Mouse (Mus musculus): ENCODE data around the gene Fjx1.

Fjx1 gene

DNA sequence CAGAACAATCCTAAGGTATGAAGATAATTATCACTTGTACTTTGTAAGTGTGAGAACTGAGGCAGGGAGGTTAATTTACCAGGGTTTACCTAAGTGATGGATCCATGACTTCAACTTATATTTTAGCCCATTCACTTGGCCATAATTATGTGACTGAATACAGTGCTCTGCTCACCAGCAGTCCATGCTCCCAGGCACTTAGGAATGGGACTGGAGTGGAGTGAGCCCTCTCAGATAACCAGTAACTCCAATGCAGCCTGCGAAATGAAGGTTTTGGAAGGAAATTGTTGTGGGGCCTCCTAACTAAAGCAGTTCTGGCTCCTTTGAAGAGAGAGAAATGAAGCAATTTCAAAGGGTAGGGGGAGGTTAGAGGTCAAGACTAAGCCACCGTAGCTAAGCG, 25.9 kb downstream of the Fjx1 start:
- no peak for DNase-seq (ENCODE audit: inconsistent ontology term)

GRCm38 (mm10) chr2:102416149-102416743, 36.1 kb downstream of the Fjx1 start:
- no peak for DNase-seq (ENCODE audit: inconsistent ontology term)

GRCm38 (mm10) chr2:102412738-102413137, 39.6 kb downstream of the Fjx1 start:
- DNase-seq (ENCODE audit: inconsistent ontology term), result no peak

- DNase-seq (ENCODE audit: inconsistent ontology term), result no peak
Measured at GRCm38 (mm10) chr2:102410615-102411014, 41.7 kb downstream of the Fjx1 start.

GRCm38 (mm10) chr2:102409741-102410140, 42.6 kb downstream of the Fjx1 start:
- no peak for DNase-seq (ENCODE audit: inconsistent ontology term)

- peak; percentile 60 for DNase-seq (ENCODE audit: inconsistent ontology term)
Measured at GRCm38 (mm10) chr2:102407363-102408184, 44.7 kb downstream of the Fjx1 start, which contains the start of gene Trim44. Gene Trim44, minus strand, starts transcription at chr2:102407828.

DNA sequence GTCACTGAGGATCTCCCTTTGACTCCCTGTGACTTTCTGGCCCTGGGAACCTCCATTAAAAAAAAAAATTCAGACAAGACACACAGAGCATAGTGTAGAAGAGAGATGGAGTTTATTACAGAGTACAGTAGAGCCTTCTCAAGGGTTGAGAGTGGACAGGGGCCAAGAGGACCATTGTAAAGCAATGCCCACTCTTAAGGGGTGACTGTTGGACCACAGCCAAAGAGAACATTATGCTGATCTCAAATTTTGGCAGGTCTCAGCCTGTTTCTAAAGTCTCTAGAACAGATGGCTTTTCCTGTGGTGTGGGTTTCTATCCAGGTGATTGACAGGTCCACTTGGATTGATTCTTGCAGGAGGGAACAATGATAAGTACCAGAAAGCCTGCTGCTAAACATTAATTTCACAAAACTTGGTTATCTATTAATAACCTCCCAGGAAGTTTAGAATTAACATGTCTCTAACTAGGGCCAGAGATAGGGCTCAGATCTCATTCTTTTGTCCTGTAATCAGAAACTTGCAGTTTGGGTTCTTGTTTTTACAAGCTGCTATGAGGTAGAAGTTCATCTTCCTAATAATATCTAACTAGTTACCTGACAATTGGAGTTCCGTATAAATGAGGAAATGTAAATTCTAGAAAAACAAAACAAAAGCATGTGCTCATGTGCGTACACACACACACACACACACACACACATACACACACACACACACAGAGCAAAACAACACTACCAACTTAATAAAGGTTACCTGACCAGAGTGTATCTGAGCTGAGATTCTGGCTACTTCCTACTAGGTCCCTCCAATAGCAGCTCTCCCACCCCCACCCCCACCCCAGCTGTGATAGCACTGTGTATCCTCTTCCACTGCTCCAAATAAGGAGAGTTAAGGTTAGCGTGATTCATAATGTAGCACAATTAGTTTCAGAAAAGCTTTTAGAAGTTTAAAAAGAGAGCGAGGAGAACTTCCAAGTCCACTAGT, 45.7 kb downstream of the Fjx1 start:
- no peak for DNase-seq (ENCODE audit: inconsistent ontology term)

DNA sequence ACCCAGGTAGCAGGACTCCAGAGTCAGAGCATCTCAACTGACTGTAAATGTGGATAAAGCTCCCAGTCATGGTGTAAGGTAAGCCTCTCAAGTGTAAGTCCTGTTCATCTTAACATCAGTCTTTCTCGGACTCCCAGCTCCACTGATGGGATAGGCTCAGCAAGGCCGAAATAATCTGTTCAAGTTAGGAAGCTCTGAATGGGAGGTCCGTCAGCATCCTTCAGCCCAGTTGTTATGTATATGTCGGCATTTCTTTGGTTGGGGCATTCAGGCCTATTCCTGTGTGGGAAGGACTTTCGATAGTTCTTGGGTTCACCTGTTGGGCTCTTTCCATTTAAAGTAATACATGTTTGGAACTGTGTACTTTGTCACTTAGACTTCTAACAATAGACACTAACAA, 48.3 kb downstream of the Fjx1 start:
- no peak for DNase-seq (ENCODE audit: inconsistent ontology term)

DNA sequence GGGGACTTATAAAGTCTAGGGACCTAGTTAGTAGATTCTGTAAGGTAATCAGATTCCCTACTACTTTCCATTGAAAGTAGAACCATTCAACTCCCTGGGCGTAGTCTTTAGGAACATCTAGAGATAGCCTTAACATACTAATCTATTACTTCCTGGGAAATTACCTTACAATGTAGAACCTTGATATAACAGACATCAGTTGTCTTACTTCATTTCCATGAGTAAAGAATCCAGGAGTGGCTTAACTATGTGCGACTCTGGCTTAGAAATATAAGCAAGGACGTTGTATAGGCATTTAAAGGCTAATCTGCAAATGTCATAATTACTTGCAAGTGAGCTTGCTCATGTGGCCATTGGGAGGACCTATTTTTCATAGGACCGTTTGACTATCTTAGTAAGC, 49.0 kb downstream of the Fjx1 start:
- DNase-seq (ENCODE audit: inconsistent ontology term), result no peak

DNA sequence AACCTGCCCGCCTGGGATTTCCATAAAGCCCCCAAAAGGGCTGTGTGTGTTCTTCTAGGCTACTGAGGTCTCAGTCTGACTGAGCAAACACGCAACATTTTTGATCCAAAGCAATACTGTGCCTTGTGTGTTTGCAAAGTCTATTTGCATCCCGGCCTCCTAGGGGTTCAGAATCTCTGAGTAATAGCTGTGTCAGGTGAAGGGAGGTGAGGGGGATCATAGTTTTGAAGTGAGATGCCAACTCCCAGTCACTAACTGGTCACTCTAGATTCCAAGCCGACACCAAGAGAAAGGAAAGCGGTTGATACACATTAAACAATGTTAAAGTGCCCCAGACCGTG, 51.0 kb downstream of the Fjx1 start:
- no peak for DNase-seq (ENCODE audit: inconsistent ontology term)

- peak; percentile 95 for DNase-seq (ENCODE audit: inconsistent ontology term)
Measured at GRCm38 (mm10) chr2:102400605-102401351, 51.5 kb downstream of the Fjx1 start.

DNA sequence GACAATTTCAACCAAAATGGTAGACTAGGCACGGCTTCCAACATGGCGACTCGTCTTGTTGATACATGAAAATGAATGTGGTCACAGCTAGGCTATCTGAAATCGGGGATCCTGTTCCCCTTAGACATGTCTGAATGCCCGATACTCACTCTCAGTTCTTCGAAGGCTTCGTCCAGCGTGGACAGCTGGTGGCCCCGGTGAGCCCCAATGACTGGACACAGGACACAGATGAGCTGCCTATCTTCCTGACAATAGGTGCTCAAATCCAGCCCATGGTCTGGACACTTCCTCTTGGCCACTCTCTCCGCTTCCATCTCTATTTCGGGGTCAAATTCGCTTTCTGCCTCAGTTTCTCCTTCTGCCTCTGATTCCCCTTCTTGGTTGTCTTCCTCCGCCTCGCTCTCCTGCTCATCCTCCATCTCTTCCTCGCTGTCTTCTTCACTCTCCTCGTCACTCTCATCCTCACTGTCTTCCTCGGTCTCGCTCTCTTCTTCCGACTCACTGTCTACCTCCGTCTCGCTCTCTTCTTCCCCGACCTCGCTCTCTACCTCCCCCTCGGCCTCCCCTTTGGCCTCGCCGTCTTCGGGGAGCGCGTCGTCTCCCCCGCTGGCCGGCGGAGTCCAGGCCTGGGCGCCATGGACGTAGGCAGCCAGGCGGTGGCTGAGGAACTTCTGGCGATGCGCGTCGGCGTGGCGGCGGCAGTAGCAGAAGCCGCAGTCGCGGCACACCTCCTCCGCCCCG, 52.3 kb downstream of the Fjx1 start:
- no peak for DNase-seq (ENCODE audit: inconsistent ontology term)
